Mouse (Mus musculus): ENCODE measurements around the gene Ccdc93. TPM values are rescaled to one million over a fixed set of nuclear protein-coding genes. Genes with fewer than 3 reads are reported as not detected.

Ccdc93 gene
- polyA plus RNA-seq, 1 experiment: 8.1 TPM

DNA sequence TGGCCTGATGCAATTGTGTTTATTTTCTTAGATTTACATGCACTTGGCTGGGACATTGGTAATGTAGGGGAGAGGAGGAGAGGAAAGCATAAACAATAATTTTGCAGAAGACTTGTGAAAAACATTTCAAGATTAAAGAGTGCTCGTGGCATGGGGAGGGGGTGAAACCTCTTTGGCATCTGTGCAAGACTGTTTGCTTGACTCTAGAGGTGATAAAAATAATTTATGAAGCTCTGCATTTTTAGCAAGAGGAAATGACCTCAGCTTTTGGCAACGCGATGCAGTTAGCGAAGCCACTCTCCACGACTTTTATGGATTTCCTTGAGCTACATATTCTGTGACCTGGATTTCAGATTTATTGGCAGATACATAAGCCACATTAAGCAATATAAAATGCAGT lies 36.1 kb upstream of the Ccdc93 start:
- DNase-seq: no peak
- WGBS: 19% methylated on average over 5 of the region's 5 CpGs
- no peak for TF ChIP-seq POLR2A (IDR thresholded peaks at IDR 0.05; ENCODE audit: borderline replicate concordance, extremely low read depth, low read depth, low read length)
- TF ChIP-seq CTCF (IDR thresholded peaks at IDR 0.05; ENCODE audit: insufficient read depth, low read length): no peak
- H3K4me1 ChIP-seq (ENCODE audit: control insufficient read depth, insufficient read depth, low read length): no peaks in the 10 kb centered on the region
- no peak overlapping the region for H3K4me3 ChIP-seq (replicated peaks; ENCODE audit: extremely low read depth, low read depth, low read length)

DNA sequence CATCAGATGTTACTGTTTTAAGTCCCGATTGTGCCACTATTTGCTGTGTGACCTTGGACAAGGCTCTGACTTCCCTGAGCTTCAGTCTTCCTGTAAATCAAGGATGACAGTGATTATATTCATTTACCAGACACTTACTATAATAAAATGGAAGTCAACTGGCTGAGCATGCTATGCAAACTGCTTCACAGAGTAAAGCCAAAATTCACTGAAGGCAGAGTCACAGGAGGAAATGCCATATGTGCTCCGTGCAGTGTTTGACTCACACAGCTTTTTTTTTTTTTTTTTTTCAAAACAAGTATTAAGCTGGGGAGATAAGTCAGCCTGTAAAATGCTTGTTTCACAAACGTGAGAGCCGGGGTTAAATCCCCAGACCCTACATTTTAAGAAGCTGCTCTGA lies 34.3 kb upstream of the Ccdc93 start:
- Histone ChIP-seq H3K4me3 (replicated peaks; ENCODE audit: extremely low read depth, low read depth, low read length) (no peak overlapping the region), H3K4me1 (ENCODE audit: control insufficient read depth, insufficient read depth, low read length) (no peaks in the 10 kb centered on the region)
- no peak for DNase-seq
- WGBS: 56% methylated on average over 4 of the region's 4 CpGs
- TF ChIP-seq CTCF (IDR thresholded peaks at IDR 0.05; ENCODE audit: insufficient read depth, low read length): no peak
- no peak for TF ChIP-seq POLR2A (IDR thresholded peaks at IDR 0.05; ENCODE audit: borderline replicate concordance, extremely low read depth, low read depth, low read length)

- no peak for DNase-seq
- Histone ChIP-seq H3K4me1 (ENCODE audit: control insufficient read depth, insufficient read depth, low read length) (no peaks in the 10 kb centered on the region), H3K4me3 (replicated peaks; ENCODE audit: extremely low read depth, low read depth, low read length) (no peak overlapping the region)
- 74% methylated on average over 4 of the region's 4 CpGs for WGBS
- TF ChIP-seq POLR2A (IDR thresholded peaks at IDR 0.05; ENCODE audit: borderline replicate concordance, extremely low read depth, low read depth, low read length) (no peak), CTCF (IDR thresholded peaks at IDR 0.05; ENCODE audit: insufficient read depth, low read length) (no peak)
Observed at GRCm38 (mm10) chr1:121398231-121398630, 32.6 kb upstream of the Ccdc93 start.

GRCm38 (mm10) chr1:121398986-121399881 lies 31.6 kb upstream of the Ccdc93 start:
- Histone ChIP-seq H3K4me1 (ENCODE audit: control insufficient read depth, insufficient read depth, low read length) (no peaks in the 10 kb centered on the region), H3K4me3 (replicated peaks; ENCODE audit: extremely low read depth, low read depth, low read length) (no peak overlapping the region)
- TF ChIP-seq POLR2A (IDR thresholded peaks at IDR 0.05; ENCODE audit: borderline replicate concordance, extremely low read depth, low read depth, low read length) (no peak), CTCF (IDR thresholded peaks at IDR 0.05; ENCODE audit: insufficient read depth, low read length) (no peak)
- no peak for DNase-seq
- WGBS: 42% methylated on average over 14 of the region's 14 CpGs

GRCm38 (mm10) chr1:121400243-121400642 lies 30.6 kb upstream of the Ccdc93 start:
- Histone ChIP-seq H3K4me1 (ENCODE audit: control insufficient read depth, insufficient read depth, low read length) (no peaks in the 10 kb centered on the region), H3K4me3 (replicated peaks; ENCODE audit: extremely low read depth, low read depth, low read length) (no peak overlapping the region)
- no peak for TF ChIP-seq POLR2A (IDR thresholded peaks at IDR 0.05; ENCODE audit: borderline replicate concordance, extremely low read depth, low read depth, low read length)
- peak; percentile 54; the same call in 1 of the 2 replicates for TF ChIP-seq CTCF (IDR thresholded peaks at IDR 0.05; ENCODE audit: insufficient read depth, low read length)
- WGBS: 16% methylated on average over 4 of the region's 4 CpGs
- no peak for DNase-seq

DNA sequence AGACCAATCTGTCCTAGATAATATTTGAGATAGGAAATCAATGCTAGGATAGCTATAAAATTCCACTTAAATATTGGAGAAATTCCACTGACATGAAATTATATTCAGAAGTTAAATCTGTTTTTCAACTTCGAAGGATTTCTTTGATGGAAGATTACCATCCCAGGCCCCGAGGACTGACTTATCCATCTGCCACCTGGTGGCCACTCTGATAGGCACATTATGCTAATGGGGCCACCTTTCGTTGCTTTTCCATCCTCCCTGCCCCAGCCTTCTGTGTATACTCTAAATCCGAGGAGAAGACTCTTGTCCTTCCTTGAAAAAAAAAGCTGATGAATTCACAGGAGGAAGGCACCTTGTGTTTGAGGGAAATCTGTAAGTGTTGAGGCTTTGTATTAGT lies 11.8 kb upstream of the Ccdc93 start:
- no peak for DNase-seq
- Histone ChIP-seq H3K4me3 (replicated peaks; ENCODE audit: extremely low read depth, low read depth, low read length) (no peak overlapping the region), H3K4me1 (ENCODE audit: control insufficient read depth, insufficient read depth, low read length) (no peaks in the 10 kb centered on the region)
- TF ChIP-seq CTCF (IDR thresholded peaks at IDR 0.05; ENCODE audit: insufficient read depth, low read length): peak; percentile 48
- TF ChIP-seq POLR2A (IDR thresholded peaks at IDR 0.05; ENCODE audit: borderline replicate concordance, extremely low read depth, low read depth, low read length): no peak
- 26% methylated on average over 4 of the region's 4 CpGs for WGBS

DNA sequence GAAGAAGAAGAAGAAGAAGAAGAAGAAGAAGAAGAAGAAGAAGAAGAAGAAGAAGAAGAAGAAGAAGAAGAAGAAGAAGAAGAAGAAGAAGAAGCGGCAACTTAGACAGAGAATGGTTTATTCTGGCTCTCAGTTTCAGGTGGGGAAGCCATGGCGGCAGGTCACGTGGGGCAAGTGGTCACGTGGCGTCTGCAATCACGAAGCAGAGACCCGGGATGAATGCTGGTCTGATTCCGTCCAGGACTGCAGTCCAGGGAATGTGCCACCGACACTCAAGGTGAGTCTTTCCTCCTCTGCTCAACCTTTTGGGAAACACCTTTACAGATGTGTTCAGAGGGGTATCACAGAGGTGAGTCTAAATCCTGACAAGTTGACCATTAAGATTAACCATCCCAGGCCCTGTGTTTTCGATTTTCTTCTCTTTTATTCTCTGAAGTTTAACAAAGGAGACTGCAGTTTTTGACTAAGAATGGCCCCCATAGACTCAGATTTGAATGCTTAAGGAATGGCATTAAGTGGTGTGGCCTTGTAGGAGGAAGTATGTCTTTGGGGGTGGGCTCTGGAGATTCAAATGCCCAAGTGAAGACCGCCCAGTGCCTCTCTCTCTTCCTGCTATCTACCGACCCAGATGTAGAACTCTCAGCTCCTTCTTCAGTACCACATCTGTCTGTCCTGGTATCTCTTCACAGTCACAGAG lies 11.1 kb upstream of the Ccdc93 start:
- Histone ChIP-seq H3K4me3 (replicated peaks; ENCODE audit: extremely low read depth, low read depth, low read length) (no peak overlapping the region), H3K4me1 (ENCODE audit: control insufficient read depth, insufficient read depth, low read length) (no peaks in the 10 kb centered on the region)
- no peak for TF ChIP-seq CTCF (IDR thresholded peaks at IDR 0.05; ENCODE audit: insufficient read depth, low read length)
- TF ChIP-seq POLR2A (IDR thresholded peaks at IDR 0.05; ENCODE audit: borderline replicate concordance, extremely low read depth, low read depth, low read length): no peak
- no peak for DNase-seq
- WGBS: 75% methylated on average over 12 of the region's 12 CpGs

DNA sequence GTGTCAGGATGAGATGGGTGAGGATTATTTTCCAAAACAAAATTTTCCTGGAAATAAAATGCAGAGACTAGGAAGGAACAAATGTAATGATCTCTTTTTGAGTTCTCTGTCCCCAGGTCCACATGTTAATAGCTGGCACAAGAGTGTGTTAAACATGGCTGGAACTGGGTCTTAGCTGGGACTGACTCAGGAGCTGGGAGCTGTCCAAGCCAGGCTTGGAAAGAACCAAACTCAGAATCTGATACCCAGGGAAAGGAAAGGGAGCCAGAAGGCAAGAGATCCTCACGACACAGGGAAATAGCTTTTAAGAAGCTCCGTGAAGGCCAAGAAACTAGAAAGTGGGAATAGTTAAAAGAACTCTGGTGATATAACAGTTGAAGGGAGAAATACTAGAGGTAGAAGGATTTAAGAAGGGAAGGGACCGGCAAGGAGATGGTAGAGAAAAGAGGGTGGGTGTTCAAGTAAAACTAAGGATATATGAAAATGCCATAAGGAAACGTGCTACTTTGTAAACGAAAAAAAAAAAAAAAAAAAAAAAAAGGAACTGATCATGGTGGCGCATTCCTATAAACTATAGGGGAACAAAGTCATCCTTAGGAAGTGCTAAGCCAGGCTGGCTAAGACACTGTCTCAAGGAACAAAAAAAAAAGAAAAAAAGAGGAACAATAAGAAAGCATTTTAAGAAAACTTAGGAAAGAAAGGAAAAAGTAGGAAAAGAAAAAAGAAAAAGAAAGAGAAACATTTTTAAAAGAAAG lies 489 bp upstream of the Ccdc93 start:
- Histone ChIP-seq H3K4me3 (replicated peaks; ENCODE audit: extremely low read depth, low read depth, low read length) (no peak overlapping the region), H3K4me1 (ENCODE audit: control insufficient read depth, insufficient read depth, low read length) (peaks cover 2% of the 10 kb centered on the region; the same call in 1 of the 2 replicates)
- WGBS: 19% methylated on average over 6 of the region's 6 CpGs
- no peak for DNase-seq
- TF ChIP-seq POLR2A (IDR thresholded peaks at IDR 0.05; ENCODE audit: borderline replicate concordance, extremely low read depth, low read depth, low read length) (no peak), CTCF (IDR thresholded peaks at IDR 0.05; ENCODE audit: insufficient read depth, low read length) (no peak)

DNA sequence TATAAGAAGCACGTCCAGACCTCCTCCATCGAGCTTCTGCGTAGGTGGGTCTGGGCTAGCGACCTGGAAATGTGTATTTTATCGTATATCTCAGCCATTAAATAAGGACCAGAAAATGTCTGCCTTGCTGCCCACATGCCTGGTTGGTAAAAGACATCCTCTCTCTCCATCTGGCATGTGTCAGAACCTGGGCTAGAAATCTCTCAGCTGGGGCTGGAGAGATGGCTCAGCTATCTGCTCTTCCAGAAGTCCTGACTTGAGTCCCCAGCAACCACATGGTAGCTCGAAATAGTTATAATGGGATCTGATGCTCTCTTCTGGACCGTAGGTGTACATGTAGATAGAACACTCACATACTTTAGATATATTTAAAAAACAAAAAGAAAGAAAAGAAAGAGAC lies 5.1 kb downstream of the Ccdc93 start:
- TF ChIP-seq POLR2A (IDR thresholded peaks at IDR 0.05; ENCODE audit: borderline replicate concordance, extremely low read depth, low read depth, low read length) (no peak), CTCF (IDR thresholded peaks at IDR 0.05; ENCODE audit: insufficient read depth, low read length) (no peak)
- peaks cover 2% of the 10 kb centered on the region; the same call in 1 of the 2 replicates for H3K4me1 ChIP-seq (ENCODE audit: control insufficient read depth, insufficient read depth, low read length)
- DNase-seq: no peak
- WGBS: 92% methylated on average over 7 of the region's 7 CpGs
- H3K4me3 ChIP-seq (replicated peaks; ENCODE audit: extremely low read depth, low read depth, low read length): no peak overlapping the region

Measured in lung, adult 2 months (tissue).